Mouse (Mus musculus): Measurements from ENCODE around the gene Gtpbp2. TPM values are rescaled to one million over a fixed set of nuclear protein-coding genes. Genes with fewer than 3 reads are reported as not detected.

The Gtpbp2 gene
- total RNA-seq, 2 experiments from 2014 or later = 123 to 137 TPM

Other genes starting within 250 kb of the Gtpbp2 start
- gene Vegfa, start 128.7 kb upstream of the Gtpbp2 start, total RNA-seq (2021) = 10 to 100 TPM; 68.1 to 99.0 TPM
- 10 to 100 TPM; 81.0 to 83.8 TPM for gene Mrps18a, start 50.0 kb upstream of the Gtpbp2 start, total RNA-seq (2021)
- 10 to 100 TPM; 25.5 to 25.6 TPM for gene Rsph9, start 16.8 kb upstream of the Gtpbp2 start, total RNA-seq (2021)
- 10 to 100 TPM in 1 of 2 experiments, 1 to 10 TPM in 1; 10.0 to 10.4 TPM for gene Mad2l1bp, start 7.5 kb upstream of the Gtpbp2 start, total RNA-seq (2021)
- 1 to 10 TPM; 5.5 to 5.8 TPM for gene Polh, start 41.6 kb downstream of the Gtpbp2 start, total RNA-seq (2021)
- 10 to 100 TPM; 47.9 to 49.7 TPM for gene Xpo5, start 41.8 kb downstream of the Gtpbp2 start, total RNA-seq (2021)
- 10 to 100 TPM; 34.5 to 35.1 TPM for gene Polr1c, start 87.0 kb downstream of the Gtpbp2 start, total RNA-seq (2021)
- 10 to 100 TPM; 78.7 to 92.4 TPM for gene Yipf3, start 87.0 kb downstream of the Gtpbp2 start, total RNA-seq (2021)
- 10 to 100 TPM; 60.4 to 63.5 TPM for gene Lrrc73, start 92.5 kb downstream of the Gtpbp2 start, total RNA-seq (2021)
- 10 to 100 TPM; 50.4 to 72.7 TPM for gene Tjap1, start 122.0 kb downstream of the Gtpbp2 start, total RNA-seq (2021)
- 10 to 100 TPM; 46.9 to 52.4 TPM for gene Dlk2, start 136.4 kb downstream of the Gtpbp2 start, total RNA-seq (2021)
- 1 to 10 TPM; 8.2 to 9.0 TPM for gene Abcc10, start 167.3 kb downstream of the Gtpbp2 start, total RNA-seq (2021)
- 10 to 100 TPM; 56.3 to 60.0 TPM for gene Zfp318, start 222.7 kb downstream of the Gtpbp2 start, total RNA-seq (2021)

All from layer of hippocampus, postnatal 36 days (tissue).